Mouse (Mus musculus) brain, embryonic 14.5 days (tissue): ENCODE results near the gene Nckap5.

Experiments
- CTCF ChIP-seq: fragments of 200-500 bp; IDR thresholded peaks from 2 replicates; pipeline ENCODE4 v1.5.1; 2012; ENCODE audit warnings: inconsistent platforms, mild to moderate bottlenecking, moderate library complexity, borderline replicate concordance; ENCODE audit not compliant: insufficient read depth, insufficient read length; ENCODE audit errors: extremely low read depth
- POLR2A ChIP-seq: fragments of 200-500 bp; IDR thresholded peaks from 2 replicates; pipeline ENCODE4 v1.6.1; 2012; ENCODE audit warnings: mild to moderate bottlenecking, inconsistent platforms, borderline replicate concordance; ENCODE audit not compliant: poor library complexity, insufficient read depth, insufficient read length, severe bottlenecking; ENCODE audit errors: extremely low read depth

DNA sequence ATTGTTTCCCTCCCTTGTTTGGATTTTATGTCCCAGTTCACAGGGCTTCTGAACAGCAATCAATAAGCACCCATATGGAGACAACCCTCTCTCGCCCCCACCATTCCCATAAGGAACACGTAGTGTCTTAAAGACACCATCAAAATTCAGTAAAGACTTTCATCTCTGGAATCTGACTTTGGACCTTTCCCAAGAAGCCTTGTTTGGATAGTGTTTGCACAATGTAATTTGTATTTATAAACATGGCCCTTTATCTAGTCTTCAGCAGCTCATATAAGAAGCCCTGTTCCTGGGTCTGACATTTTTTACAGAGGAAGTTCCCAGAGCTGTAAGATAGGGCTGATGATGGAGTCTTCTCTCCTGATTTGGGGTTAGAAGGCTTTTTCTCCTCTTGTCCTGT lies 359.7 kb downstream of the Nckap5 start:
- no peak for TF ChIP-seq CTCF
- no peak for TF ChIP-seq POLR2A
